Comparison of ENCODE assay signal across 9 mouse cellular contexts in genomic region chr16:32660557-32661321, GRCm38 (mm10). TPM values are rescaled to one million over a fixed set of nuclear protein-coding genes. Genes with fewer than 3 reads are reported as not detected.
DNase-seq lines count a peak whose midpoint lies in the region; ATAC-seq and TF ChIP-seq lines count a peak whose summit lies in the region.
"Had no signal": no experiment of that assay in that cellular context is flagged by ENCODE, and none has a peak within 500 bp of the region (broad histone marks: within the 10 kb centered on the region; RNA-seq: fewer than 3 reads in every experiment).

No protein-coding gene starts in this region.

- no peak for DNase-seq in thymus, adult 2 months
- no peak for DNase-seq in thymus, postnatal 25 days
- peak; percentile 76 for DNase-seq in heart, embryonic 10.5 days (ENCODE audit: low spot score)
- peak; percentile 41 to 43 for DNase-seq in kidney, adult 8-10 months

- peak; percentile 16; the same call in 1 of the 2 replicates for ATAC-seq in embryonic facial prominence, embryonic 12.5 days (ENCODE audit: insufficient number of reproducible peaks, insufficient read depth, low FRiP score, low TSS enrichment)
- peak; percentile 26; the same call in 1 of the 2 replicates for ATAC-seq in limb, embryonic 13.5 days (ENCODE audit: low FRiP score, low read depth)
- no peak for ATAC-seq in megakaryocyte-erythroid progenitor cell, adult 5-6 weeks (replicated peaks; ENCODE audit: low FRiP score, low TSS enrichment, poor library complexity, severe bottlenecking)

- WGBS in thymus, adult 2 months, result 67% methylated on average over 10 of the region's 10 CpGs
- 24% methylated on average over 10 of the region's 10 CpGs for WGBS in embryonic facial prominence, embryonic 12.5 days
- 33% methylated on average over 10 of the region's 10 CpGs for WGBS in heart, embryonic 10.5 days
- WGBS in limb, embryonic 13.5 days, result 22% methylated on average over 9 of the region's 10 CpGs

- H3K36me3 ChIP-seq in thymus, adult 2 months (ENCODE audit: control insufficient read depth, insufficient read depth, low read length), result 0 out of 2 replicates have a peak, but pooled peaks cover 10% of the 10 kb centered on the region
- no peaks in the 10 kb centered on the region for H3K36me3 ChIP-seq in embryonic facial prominence, embryonic 12.5 days
- peaks cover 9% of the 10 kb centered on the region; the same call in 1 of the 2 replicates for H3K36me3 ChIP-seq in heart, embryonic 10.5 days
- H3K36me3 ChIP-seq in limb, embryonic 13.5 days, result peaks cover 12% of the 10 kb centered on the region
- no peaks in the 10 kb centered on the region for H3K36me3 ChIP-seq in myocyte (ENCODE audit: control insufficient read depth, insufficient read depth)

- no peak for TF ChIP-seq POLR2A in thymus, adult 2 months (IDR thresholded peaks at IDR 0.05; ENCODE audit: control insufficient read depth, extremely low read depth, insufficient read depth, low read length, poor library complexity)
- TF ChIP-seq POLR2A in myocyte (IDR thresholded peaks at IDR 0.05; ENCODE audit: insufficient read length, low read depth), result no peak

- no peak overlapping the region for H3ac ChIP-seq in myocyte (ENCODE audit: control insufficient read depth, insufficient read length)

- no peaks in the 10 kb centered on the region for H3K27me3 ChIP-seq in thymus, adult 2 months (ENCODE audit: control insufficient read depth, insufficient read depth, low read length)
- H3K27me3 ChIP-seq in embryonic facial prominence, embryonic 12.5 days, result no peaks in the 10 kb centered on the region
- H3K27me3 ChIP-seq in heart, embryonic 10.5 days (ENCODE audit: insufficient read depth, poor library complexity, severe bottlenecking), result peaks cover 35% of the 10 kb centered on the region
- no peaks in the 10 kb centered on the region for H3K27me3 ChIP-seq in limb, embryonic 13.5 days
- H3K27me3 ChIP-seq in myocyte (ENCODE audit: control insufficient read depth, insufficient read depth, insufficient read length), result no peaks in the 10 kb centered on the region

- no peak overlapping the region for H3K4me3 ChIP-seq in thymus, adult 2 months (ENCODE audit: control insufficient read depth, insufficient read depth, low read length)
- H3K4me3 ChIP-seq in embryonic facial prominence, embryonic 12.5 days, result no peak overlapping the region
- H3K4me3 ChIP-seq in heart, embryonic 10.5 days, result no peak overlapping the region
- H3K4me3 ChIP-seq in limb, embryonic 13.5 days, result no peak overlapping the region
- peak overlapping the region; percentile 9 for H3K4me3 ChIP-seq in myocyte

- H3K4me1 ChIP-seq in thymus, adult 2 months (replicated peaks; ENCODE audit: control insufficient read depth, insufficient read depth, low read length), result peaks cover 70% of the 10 kb centered on the region
- peaks cover 50% of the 10 kb centered on the region for H3K4me1 ChIP-seq in embryonic facial prominence, embryonic 12.5 days
- H3K4me1 ChIP-seq in heart, embryonic 10.5 days, result peaks cover 87% of the 10 kb centered on the region
- peaks cover 67% of the 10 kb centered on the region for H3K4me1 ChIP-seq in limb, embryonic 13.5 days

- TF ChIP-seq CTCF in thymus, adult 2 months (IDR thresholded peaks at IDR 0.05; ENCODE audit: borderline replicate concordance, control insufficient read depth, extremely low read depth, insufficient read depth, low read length, poor library complexity), result no peak

- H3K9me3 ChIP-seq in embryonic facial prominence, embryonic 12.5 days, result no peaks in the 10 kb centered on the region
- H3K9me3 ChIP-seq in heart, embryonic 10.5 days, result no peaks in the 10 kb centered on the region
- no peaks in the 10 kb centered on the region for H3K9me3 ChIP-seq in limb, embryonic 13.5 days
- H3K9me3 ChIP-seq: G1E had no signal

- H3K27ac ChIP-seq in thymus, adult 2 months (ENCODE audit: control insufficient read depth, insufficient read depth, low read length), result peak overlapping the region; percentile 54
- H3K27ac ChIP-seq in embryonic facial prominence, embryonic 12.5 days, result peak overlapping the region; percentile 75
- H3K27ac ChIP-seq in heart, embryonic 10.5 days, result peak overlapping the region; percentile 73
- peak overlapping the region; percentile 56 for H3K27ac ChIP-seq in limb, embryonic 13.5 days

- H3K4me2 ChIP-seq in embryonic facial prominence, embryonic 12.5 days (replicated peaks), result peak overlapping the region; percentile 12; the same call in 1 of the 2 replicates
- H3K4me2 ChIP-seq in limb, embryonic 13.5 days (replicated peaks), result peak overlapping the region; percentile 42
- H3K4me2 ChIP-seq in myocyte (ENCODE audit: low read depth), result peak overlapping the region; percentile 78

- peaks cover 22% of the 10 kb centered on the region for H3K79me2 ChIP-seq in myocyte (ENCODE audit: control insufficient read depth, insufficient read depth)

- 0 out of 2 replicates have a peak overlapping the region, but pooled peaks have one; percentile 20 for H3K9ac ChIP-seq in embryonic facial prominence, embryonic 12.5 days
- H3K9ac ChIP-seq in limb, embryonic 13.5 days, result peak overlapping the region; percentile 58

TF ChIP-seq in myocyte, 11 proteins besides CTCF, POLR2A, EP300 and RAD21:
- no peak for TF ChIP-seq TCF3 (IDR thresholded peaks at IDR 0.05; ENCODE audit: insufficient read length, low read depth)
- peak in 1 of 3 experiments; percentile 15 for TF ChIP-seq MYOG (IDR thresholded peaks at IDR 0.05; ENCODE audit: control insufficient read depth in 1 of 3, insufficient read depth in 1 of 3, insufficient read length in 2 of 3, low read depth in 2 of 3)

RNA-seq across cellular contexts. Expression of gene Tnk2, which starts 17.1 kb away (rescaled TPM):
- polyA plus RNA-seq in thymus, adult 2 months (2012; rRNA removed), result 479 and 508 TPM in 2 replicates
- 13.4 and 13.8 TPM in 2 replicates for polyA plus RNA-seq in embryonic facial prominence, embryonic 12.5 days (2016; fragmentation: Nextera tagmentation; extraction: Ambion mirVana)
- polyA plus RNA-seq in heart, embryonic 10.5 days (2016; fragmentation: Nextera tagmentation; extraction: Ambion mirVana), result 6.5 and 9.2 TPM in 2 replicates
- polyA plus RNA-seq in limb, embryonic 13.5 days (2015; fragmentation: Nextera tagmentation; extraction: Ambion mirVana), result 12.2 and 12.8 TPM in 2 replicates
- polyA plus RNA-seq in myocyte (2012; fragmentation: generic; extraction: Trizol), result 35.0 TPM
- 45.7 and 54.4 TPM in 2 replicates for total RNA-seq in megakaryocyte-erythroid progenitor cell, adult 5-6 weeks (2014; fragmentation: Nextera tagmentation)
- total RNA-seq in megakaryocyte-erythroid progenitor cell, adult 5-6 weeks (2017), result 27.7 and 28.6 TPM in 2 replicates

RNA-seq across cellular contexts. Expression of gene Tfrc, which starts 52.0 kb away (rescaled TPM):
- polyA plus RNA-seq in thymus, adult 2 months (2012; rRNA removed), result 11.7 and 14.2 TPM in 2 replicates
- polyA plus RNA-seq in embryonic facial prominence, embryonic 12.5 days (2016; fragmentation: Nextera tagmentation; extraction: Ambion mirVana), result 32.7 and 36.6 TPM in 2 replicates
- 72.0 and 82.0 TPM in 2 replicates for polyA plus RNA-seq in heart, embryonic 10.5 days (2016; fragmentation: Nextera tagmentation; extraction: Ambion mirVana)
- 22.4 and 24.2 TPM in 2 replicates for polyA plus RNA-seq in limb, embryonic 13.5 days (2015; fragmentation: Nextera tagmentation; extraction: Ambion mirVana)
- 55.4 TPM for polyA plus RNA-seq in myocyte (2012; fragmentation: generic; extraction: Trizol)
- total RNA-seq in megakaryocyte-erythroid progenitor cell, adult 5-6 weeks (2014; fragmentation: Nextera tagmentation), result 316 and 327 TPM in 2 replicates
- total RNA-seq in megakaryocyte-erythroid progenitor cell, adult 5-6 weeks (2017), result 261 and 333 TPM in 2 replicates

Comparison
In these comparisons a context has a peak if more than half of its experiments do, and no peak if none do; other contexts are left out.
1. DNase-seq: peak in heart, embryonic 10.5 days (single experiment) and kidney, adult 8-10 months (2 of 2); none in thymus, adult 2 months (single experiment) and thymus, postnatal 25 days (single experiment).
2. H3K4me2 ChIP-seq: peak in every context shown above with its lines; median percentile 78 in myocyte; 42 in limb, embryonic 13.5 days; 12 in embryonic facial prominence, embryonic 12.5 days.
3. RNA of gene Tnk2, which starts 17.1 kb away (polyA plus RNA-seq): 479 to 508 TPM in thymus, adult 2 months; 35.0 TPM in myocyte (single experiment), 13.4 to 13.8 TPM in embryonic facial prominence, embryonic 12.5 days, 12.2 to 12.8 TPM in limb, embryonic 13.5 days and 6.5 to 9.2 TPM in heart, embryonic 10.5 days; every median in the first group is over 10 times any median in the second.
4. Peak in every context shown above with its lines, with median percentiles within 50 percentile points of each other: H3K27ac ChIP-seq.